Mouse (Mus musculus): ENCODE measurements around the gene Camkmt. TPM values are rescaled to one million over a fixed set of nuclear protein-coding genes. Genes with fewer than 3 reads are reported as not detected.

Camkmt gene
- total RNA-seq, 2 experiments from 2014 or later: 6.3 to 7.6 TPM

- peak in 1 of 2 experiments; percentile 8 for DNase-seq
Measured at GRCm38 (mm10) chr17:85089621-85090020, 731 bp upstream of the Camkmt start.

- no peak for DNase-seq
Measured at GRCm38 (mm10) chr17:85091762-85092161, 1.4 kb downstream of the Camkmt start.

DNA sequence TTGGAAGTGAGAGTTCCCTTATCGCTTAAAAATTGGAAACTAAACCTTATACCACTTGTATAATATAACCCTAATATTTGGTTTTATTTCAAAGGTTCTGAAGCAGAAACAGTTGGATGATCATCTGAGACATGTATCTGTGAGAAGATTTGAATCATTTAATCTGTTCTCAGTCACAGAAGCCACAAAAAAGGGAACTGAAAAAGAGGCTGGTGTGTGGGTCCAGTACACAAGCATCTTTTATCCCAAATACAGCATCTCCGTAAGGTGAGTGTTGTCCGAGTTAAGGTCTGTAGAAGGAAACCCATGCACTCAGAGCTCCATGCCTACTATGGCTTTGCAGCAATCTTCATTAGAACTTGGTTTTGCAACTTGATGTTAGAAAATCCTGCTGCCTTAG is 6.0 kb downstream of the Camkmt start:
- DNase-seq: no peak

- DNase-seq: no peak
Measured at GRCm38 (mm10) chr17:85098677-85099323, 8.4 kb downstream of the Camkmt start.

DNA sequence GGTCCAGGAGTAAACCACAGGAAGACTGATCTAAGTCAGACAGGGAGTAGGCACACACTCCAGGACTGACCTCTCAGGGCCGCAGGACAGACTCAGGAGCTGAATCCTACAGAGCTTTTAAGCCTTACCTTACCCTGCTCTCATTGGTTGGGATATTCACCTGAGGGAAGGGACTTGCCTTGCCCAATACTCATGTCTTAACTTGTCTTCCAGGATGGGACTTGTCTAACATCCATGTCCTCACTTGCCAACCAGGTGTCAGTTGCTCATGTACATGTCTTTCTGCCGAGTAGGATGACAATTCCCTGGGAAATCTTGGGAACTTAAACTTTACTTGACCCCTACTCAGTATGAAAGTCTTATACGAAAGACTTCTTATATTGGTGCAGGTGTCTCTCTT is 9.9 kb downstream of the Camkmt start:
- no peak for DNase-seq

- no peak for DNase-seq
Measured at GRCm38 (mm10) chr17:85101751-85102150, 11.4 kb downstream of the Camkmt start.

DNA sequence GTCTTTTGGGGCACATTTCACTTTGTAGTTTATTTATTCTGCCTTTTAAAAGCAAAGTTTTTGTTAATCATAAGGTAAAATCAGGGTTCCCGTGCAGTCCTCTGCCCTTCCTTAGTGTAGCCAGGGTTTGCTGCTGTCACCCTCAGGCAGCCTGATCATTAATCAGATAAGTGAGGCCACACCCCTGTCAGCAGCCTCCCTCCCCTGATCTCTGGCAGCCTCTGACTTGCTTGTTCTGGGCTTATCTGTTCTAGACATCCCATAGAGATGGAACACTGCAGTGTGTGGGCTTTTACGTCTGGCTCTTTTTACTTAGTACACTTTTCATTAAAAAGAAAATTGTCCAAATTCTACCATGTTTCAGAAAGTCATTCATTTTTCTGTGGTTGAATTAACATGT is 13.0 kb downstream of the Camkmt start:
- peak; percentile 14 to 55 for DNase-seq

DNA sequence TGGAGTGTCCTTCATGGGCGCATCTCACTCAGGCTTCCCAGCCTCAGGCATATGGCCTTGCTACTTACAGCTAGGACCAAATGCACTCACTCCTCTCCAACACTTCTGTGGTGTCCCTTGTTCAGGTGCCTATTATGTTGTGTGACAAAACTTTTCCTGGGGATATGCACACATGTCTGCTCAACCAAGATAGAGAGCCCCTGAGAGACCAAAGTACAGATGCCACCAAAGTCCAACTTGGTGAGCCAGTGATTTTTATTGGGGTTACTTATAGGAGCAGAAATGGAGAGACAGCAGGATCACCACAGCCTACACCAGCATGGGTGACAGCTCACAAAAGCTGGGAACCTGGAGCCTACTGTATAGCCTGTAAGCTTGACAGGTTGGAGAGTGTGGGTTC is 20.3 kb downstream of the Camkmt start:
- no peak for DNase-seq

DNA sequence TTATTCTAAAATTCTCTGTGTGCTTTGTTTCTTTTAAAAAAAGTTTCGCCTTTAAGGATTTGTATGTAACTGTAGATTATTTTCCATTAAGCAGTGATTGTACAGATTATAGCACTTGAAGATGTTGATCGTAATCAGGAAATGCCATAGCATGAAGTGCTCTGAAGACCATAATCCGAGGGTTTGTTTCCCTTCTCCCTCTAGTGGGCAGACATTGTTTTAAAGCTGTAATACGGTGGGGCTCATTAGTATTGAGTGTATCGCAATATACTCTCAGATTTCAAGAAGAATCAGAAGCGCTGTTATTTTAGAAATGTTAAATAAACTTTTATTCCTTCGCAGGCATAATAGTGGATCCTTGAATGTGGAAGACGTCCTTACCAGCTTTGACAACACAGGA is 23.1 kb downstream of the Camkmt start:
- no peak for DNase-seq

DNA sequence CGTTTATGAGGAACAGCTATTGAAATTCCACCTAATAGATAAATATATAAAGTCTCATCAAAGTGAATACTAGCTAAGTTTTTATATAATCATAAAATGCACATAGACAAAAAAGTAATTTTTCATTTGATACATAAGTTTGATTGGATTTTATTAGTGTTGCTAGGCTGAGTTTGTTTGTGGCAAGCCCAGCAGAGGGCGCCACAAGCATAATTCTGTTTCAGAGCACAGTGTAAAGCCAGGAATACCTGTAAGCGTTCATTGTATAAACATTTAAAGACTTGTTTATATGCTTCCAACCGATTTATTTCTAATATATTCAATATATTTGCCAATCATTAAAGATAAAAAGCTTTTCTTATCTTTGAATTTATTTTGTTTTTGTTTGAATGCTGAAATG is 26.3 kb downstream of the Camkmt start:
- DNase-seq: peak; percentile 65 to 74

- no peak for DNase-seq
Measured at GRCm38 (mm10) chr17:85138393-85138792, 48.0 kb downstream of the Camkmt start.

- DNase-seq: no peak
Measured at GRCm38 (mm10) chr17:85141621-85142020, 51.3 kb downstream of the Camkmt start.

DNA sequence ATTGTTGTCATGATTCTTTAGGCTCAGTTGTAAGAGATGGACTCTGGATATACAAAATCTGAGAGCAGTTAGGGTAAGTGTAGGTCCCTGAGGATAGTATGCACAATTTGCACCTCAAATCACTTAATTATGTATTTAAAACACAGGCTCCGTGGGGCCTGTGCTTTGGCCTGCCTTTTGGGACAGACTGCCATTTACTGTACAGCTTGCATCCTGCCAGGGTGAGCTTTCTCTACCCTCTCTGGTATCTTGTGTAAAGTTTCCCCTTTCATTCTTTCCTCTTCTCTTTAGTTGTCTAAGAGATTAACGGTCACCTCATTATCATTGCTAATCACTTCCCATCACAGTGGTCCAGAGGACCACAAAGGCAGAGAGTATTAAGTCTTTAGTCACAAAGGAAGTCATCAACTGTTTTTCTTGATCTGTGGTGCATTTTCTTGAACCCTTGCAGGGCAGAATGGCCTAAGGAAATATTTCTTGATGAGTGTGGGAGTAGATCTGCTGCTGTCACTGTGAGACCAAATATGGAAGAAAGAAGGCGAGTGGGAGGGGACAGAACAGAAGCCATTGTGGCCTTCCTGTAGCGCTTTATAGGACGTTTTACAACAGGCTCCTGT is 52.3 kb downstream of the Camkmt start:
- no peak for DNase-seq

GRCm38 (mm10) chr17:85144141-85144540 is 53.8 kb downstream of the Camkmt start:
- DNase-seq: peak in 1 of 2 experiments; percentile 13

DNA sequence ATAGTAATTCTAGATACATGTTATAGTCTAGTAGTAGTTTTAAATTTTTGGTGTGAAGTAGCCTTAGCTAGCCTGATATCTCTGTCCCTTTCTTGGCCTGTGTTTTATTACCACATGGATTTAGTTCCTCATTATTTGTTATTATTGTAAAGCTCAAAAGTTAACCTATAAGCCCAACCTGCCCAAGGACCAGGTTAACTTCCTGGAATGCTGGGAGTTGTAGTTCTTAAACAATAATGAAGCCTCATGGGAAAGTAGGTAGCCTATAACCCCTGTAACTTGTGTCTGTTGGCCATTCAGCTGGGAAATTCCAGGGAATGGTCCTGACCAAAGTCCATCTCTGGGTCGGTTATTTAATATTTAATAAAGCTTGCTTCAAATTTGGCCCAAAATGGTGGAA is 58.0 kb downstream of the Camkmt start:
- DNase-seq: no peak

DNA sequence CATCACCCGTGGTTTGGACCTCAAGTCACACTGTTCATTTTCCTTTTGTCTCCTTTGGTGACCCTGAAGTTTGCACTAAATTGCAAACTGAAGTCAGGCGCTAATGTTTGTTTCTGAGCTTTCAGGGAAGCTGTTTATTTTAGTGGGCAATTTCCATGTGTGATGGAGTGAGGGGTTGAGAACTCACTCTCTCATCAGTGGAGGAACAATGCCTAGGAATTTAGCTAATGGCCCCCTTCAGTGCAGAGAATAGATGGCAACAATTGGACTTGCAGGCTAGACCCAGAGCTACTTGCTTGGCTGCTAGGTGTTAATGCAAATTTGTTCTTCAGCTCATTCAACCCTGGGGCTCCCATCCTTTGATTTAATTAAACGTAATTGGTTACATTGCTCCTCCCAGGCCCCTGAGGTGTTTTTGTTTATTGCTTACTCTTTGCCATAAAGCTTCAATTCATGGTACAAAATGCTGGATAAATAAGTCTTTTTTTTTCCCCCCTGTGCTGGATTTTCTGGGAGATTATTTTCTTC is 58.9 kb downstream of the Camkmt start:
- no peak for DNase-seq

DNA sequence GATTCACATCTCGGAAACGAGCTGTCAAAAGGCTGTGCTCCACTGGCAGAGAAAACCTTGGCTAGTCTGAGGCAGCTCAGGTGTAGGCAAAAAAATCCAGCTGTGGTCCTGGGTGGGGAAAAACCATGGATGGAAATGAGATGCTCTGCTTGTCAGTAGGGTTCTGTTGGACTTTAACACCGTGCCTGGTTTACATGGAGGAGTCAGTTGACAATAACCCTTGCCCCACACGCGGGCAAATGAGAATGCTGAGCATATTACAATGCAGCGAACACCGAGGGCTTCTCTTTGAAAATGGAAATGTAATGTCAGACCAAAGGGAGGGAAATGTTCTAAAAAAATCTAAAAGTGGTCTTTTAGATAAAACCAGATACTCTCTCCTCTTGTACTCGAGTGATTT is 60.9 kb downstream of the Camkmt start:
- DNase-seq: no peak

DNA sequence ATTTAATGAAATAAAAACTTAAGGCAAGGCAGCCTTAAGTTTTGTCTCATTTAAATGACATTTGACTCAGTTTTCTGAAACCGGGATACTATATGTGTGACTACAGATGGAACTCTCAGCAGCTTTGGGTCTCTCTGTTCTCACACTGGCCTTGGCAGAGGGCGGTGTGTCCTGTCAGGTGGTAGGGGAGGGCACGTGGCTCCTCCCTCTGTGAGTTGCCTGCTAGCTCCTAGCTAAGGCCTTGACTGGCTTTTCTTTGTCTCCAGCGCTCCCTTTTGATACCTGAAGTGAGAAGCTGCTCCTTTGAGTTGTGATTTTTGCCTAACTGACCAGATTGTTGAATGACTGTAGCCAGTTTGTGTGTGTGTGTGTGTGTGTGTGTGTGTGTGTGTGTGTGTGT is 67.8 kb downstream of the Camkmt start:
- DNase-seq: peak in 1 of 2 experiments; percentile 35

- no peak for DNase-seq
Measured at GRCm38 (mm10) chr17:85159526-85159925, 69.2 kb downstream of the Camkmt start.

DNA sequence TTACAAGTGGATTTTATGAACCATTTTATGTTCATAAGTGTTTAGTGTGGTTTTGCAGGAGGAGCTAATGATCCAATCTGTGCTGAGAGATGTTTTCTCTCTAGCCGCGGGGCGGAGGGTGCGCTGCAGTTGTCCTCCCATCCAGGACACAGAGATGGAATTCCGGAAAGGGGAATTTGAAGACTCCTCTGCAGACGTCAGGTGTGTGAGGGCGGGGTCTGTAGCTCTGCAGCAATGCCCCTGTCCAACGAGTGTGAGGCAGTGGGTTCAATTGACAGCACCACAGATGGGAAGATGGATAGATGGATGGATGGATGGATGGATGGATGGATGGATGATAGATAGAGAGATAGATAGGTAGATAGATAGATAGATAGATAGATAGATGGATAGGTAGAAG is 70.4 kb downstream of the Camkmt start:
- DNase-seq: no peak

DNA sequence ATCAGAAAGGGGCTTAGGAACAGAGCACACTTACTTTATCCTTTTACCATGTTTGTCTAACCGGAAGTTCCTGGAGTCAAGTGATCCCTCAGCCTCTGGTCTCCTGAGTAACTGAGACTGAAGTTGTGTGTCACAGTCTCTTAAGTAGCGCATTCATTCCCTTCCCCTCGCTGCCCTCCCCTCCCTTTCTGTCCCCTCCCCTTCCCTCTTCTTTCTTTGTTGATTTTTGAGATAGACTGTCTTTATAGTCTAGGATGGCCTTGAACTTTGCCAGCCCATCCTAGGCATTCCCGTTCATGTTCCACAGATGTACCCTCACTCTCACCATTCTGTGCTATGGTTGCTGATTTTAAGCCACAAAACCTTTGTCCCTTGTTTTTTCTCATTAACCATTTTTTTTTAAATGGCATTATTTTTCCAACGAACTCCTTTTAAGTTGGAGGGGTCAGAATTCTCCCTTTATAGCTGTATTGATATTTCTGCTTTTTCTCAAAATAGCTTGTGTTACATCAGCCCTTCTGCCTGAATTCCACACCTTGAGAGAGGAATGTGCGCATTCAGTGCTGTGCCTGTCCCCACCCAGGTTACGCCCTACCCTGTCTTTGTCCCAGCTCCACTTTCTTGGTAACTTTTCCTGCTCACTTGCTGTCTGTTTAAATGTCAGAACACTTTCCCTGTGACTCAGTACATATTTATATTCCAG is 72.4 kb downstream of the Camkmt start:
- DNase-seq: no peak

DNA sequence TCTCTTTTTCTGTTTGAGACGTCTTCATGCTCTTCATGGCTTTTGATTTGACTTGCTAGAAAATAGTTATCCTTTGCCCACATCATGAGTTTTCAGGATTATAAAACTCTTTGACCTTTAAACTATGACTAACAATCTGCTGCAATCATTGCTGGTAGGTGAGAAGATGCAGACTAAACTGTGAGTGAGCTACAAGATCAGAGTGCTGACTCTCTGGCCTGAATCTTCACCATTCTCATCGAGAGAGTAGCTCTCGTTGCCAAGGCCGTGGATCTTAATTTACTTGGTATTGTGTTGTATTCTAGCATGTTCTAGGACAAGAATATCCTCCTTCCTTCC is 72.9 kb downstream of the Camkmt start:
- no peak for DNase-seq

DNA sequence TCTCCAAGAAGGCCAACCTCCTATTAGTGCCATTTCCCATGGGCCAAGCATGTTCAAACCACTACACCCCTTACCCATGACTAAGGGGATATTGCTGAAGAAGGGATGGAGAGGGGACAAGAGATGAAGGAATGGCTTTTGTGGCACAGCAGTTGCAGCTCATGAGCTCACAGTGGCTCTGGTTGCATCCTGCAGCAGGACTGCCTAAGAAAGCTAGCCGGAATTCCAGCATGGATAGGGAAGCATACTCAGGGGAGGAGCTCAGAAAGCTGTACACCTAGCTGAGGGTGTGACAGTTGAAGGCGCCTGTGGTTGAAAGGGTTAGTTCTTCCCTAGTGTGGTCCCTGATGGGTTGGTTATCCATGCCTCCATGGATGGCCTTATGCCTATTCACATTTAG is 78.4 kb downstream of the Camkmt start:
- no peak for DNase-seq

All from adrenal gland, postnatal 36 days (tissue).